Mouse (Mus musculus): ENCODE data around the gene S100a14.
A peak's percentile ranks its signal among the peaks of the same experiment; 100 is the strongest.

Gene S100a14

DNA sequence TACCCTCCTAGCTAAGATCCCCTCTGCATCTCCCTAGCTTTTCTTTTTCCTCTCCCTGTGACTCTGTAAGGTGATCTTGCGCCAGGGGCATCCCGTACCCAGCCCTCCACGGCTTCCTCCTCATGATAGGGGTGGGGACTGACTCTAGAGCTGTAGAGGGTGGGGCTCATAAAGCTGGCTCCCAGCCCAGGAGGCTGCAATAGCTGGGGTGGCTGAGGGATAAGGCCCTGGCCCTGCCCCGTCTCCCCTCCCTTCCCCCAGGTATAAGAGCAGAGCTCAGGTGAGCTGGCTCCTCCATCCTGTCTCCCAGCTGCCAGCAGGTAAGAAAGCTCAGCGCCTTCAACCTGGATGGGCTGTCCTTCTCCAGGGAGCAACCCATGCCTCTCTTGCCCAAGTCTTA lies at the start of gene S100a14:
TSS of gene S100a14 (plus strand) at position 277 of the 400 bp plus-strand sequence.
- no peak for DNase-seq (ENCODE audit: extremely low spot score, low spot score)

DNA sequence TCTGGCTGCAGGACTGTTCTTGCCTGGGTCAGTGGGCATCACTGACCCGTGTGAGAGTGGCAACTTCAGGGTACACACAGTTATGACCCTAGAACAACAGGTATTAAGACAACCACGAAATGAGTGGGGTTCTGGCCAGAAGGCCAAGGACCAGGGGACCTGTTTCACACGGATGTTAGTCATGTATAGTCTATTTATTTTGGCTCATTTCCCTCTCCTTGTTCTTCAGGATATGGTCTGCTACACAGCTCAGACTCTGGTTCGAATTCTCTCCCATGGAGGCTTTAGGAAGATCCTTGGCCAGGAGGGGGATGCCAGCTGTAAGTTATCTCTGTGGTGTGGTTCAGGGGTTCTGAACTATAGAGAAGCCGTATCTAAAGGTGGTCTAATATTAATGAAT lies 39.7 kb upstream of the S100a14 start:
- DNase-seq (ENCODE audit: extremely low spot score, low spot score): no peak

DNA sequence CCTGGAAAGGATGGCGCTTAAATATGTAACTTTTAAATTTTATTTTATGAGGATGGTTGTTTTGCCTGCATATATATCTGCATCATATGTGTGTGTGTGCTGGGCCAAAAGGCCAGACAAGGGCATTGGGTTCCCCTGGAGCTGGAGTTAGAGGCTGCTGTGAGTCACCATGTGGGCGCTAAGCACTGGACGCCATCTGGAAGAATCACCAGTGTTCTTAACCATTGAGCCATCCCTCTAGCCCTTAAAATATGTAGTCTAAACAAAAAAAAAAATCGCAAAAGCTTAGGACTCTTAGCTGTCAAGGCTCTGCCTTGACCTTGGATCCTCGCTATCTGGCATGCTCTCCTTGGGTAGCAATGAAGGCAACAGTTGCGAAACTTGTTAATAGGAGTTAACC lies 38.1 kb upstream of the S100a14 start:
- no peak for DNase-seq (ENCODE audit: extremely low spot score, low spot score)

DNA sequence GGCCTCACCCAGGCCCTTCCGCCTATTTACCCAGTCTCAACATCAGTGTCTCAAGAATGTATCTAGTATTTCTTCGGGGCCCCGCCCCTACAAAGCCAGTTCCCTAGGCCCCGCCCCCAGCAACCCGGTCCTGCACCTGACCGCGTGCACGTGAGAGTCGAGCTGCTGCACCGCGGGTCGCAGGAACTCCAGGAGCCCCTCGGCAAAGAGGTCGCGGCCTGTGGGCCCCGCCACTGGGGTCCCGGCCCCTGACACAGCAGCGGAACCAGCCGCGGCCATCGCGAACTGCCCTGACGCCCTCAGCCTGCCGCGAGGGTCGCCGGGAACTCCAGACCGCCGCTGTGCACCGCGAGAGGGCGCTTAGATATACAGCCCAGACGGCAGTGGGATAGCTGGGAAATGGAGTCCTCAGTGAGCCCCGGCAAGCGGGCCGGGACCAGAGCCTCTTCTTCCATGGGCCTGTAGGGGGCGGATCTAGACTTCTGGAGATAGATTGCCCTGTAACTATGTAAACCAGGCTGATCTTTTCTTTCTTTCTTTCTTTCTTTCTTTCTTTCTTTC lies 35.9 kb upstream of the S100a14 start, which contains the start of gene Snapin:
TSS of gene Snapin (minus strand) at position 338 of the 561 bp plus-strand sequence.
- peak; percentile 97 for DNase-seq (ENCODE audit: extremely low spot score, low spot score)

DNA sequence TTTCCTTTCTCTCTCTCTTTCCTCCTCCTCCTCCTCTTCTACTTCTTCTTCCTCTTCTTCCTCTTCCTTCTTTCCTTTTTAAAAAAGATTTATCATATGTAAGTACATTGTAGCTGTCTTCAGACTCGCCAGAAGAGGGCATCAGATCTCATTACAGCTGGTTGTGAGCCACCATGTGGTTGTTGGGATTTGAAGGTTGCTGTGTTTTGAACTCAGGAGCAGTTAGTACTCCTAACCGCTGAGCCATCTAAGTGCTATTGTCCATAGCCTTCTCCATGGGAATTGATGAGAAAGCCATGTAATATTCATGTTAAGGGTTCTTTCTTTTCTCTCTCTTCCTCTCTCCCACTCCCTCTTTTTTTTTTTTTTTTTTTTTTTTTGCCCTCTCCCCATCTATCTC lies 35.3 kb upstream of the S100a14 start:
- DNase-seq (ENCODE audit: extremely low spot score, low spot score): no peak

DNA sequence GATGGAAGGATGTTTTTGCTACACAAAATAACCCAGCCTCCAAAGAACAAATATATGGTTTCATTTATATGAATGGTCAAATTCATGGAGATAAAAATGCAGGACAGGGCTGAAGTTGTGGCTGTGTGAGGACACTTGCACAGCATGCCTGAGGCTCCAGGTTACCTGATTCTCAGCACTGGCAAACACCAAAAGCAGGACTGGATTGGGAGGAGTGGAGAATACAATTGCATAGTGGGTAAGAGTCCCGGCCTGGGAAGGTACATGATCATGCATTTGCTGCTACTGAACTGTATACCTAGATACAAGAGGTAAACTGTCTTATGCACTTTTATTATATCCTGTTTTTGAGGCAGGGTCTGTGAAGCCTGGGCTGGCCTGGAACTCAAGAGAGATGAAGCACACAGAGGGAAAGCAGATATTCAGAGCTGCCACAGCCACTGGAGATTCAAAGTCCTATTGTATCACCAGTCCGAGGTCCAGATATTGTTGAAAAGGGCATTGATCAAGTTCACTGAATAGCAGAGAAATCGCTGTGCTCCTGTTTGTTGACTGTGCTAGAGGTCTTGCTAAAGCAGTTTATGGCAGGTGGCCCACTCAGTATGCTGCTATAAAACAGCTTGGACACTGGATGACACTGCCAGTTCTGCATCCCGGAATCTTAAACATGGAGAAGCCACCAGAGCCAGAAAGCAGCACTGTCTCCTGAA lies 32.7 kb upstream of the S100a14 start:
- DNase-seq (ENCODE audit: extremely low spot score, low spot score): no peak

DNA sequence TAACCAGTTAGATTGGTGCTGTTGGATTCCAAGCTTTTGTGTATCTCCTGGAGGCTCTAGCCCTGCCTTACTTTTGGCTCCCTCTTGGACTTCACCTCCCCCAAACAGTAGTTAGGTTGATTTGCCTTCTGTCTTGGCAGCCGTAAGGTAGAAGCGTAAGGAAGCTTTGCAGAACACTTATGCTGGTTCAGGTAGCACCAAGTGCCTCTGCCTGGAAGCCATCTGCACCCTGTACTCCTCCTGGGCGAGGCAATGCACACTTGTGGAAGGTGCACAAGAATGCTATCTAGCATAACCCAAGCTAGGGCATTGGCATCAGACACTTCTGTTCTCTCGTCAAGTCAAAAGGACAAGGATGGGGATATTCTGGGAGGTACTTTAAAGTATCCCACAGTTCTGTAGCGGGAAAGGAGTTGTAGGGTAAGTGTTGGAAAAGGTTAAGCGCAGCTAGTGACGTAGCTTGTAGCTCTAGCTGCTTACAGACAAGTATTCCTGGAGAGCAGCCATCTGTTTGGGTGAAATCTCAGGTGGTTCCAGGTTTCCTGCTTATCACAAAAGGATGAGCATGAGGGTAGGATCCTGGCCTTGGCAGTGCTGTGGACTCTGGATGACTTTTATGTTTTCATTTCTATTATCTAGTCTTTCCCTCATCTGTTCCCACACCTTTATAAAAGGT lies 30.7 kb upstream of the S100a14 start:
- no peak for DNase-seq (ENCODE audit: extremely low spot score, low spot score)

DNA sequence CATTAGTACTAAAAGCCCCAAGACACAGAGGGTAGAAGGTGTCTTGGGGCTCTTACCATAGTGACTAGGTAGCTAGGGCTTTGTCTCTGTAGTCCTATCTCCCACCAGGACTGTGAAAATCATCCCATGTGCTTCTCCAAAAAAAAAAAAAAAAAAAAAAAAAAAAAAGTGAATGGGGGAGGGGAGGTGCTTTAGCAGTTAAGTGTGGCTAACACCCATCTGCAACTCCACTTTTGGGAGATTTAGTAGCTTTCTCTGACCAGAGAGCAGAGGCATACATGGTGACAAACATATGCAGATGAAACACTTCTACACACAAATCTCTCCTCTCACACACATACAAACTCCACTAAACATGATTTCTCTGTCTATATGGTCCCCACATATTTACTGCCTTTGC lies 29.1 kb upstream of the S100a14 start:
- no peak for DNase-seq (ENCODE audit: extremely low spot score, low spot score)

DNA sequence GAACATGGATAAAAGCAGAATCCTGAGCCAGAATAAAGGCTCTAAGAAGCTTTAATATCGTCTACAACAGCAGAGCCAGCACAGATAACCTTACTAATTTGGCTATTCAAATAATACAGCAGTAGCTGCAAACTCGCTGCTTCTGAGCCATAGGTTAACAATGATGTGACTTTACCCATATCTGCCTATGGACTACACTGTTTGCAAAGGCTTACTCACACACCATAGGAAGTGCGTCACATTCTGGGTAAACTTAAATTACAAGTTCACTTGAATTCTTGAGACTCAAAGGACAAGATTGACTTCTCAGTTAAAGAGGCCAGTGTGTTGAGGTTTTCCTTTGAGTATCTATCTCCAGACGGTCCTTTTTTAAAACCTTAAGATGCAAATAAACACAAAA lies 23.2 kb upstream of the S100a14 start:
- no peak for DNase-seq (ENCODE audit: extremely low spot score, low spot score)

DNA sequence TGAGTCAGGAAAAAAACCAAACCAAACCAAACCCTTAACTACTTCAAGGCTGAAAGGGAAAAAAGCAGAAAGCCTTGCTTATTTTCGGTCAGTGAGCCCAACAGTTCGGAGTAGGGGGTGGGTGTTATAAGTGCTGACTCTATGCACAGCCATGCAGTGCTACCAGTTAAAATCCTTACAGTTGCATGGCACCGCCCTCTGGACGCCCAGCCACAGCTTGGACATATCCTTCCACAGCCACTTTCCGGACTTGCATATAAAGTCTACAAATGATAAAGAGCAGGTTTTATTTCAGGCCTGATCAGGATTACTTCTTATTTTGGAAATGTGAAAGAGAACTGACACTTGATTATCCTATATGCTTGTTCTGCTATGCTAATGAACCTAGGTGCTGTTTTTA lies 21.4 kb upstream of the S100a14 start:
- DNase-seq (ENCODE audit: extremely low spot score, low spot score): no peak

DNA sequence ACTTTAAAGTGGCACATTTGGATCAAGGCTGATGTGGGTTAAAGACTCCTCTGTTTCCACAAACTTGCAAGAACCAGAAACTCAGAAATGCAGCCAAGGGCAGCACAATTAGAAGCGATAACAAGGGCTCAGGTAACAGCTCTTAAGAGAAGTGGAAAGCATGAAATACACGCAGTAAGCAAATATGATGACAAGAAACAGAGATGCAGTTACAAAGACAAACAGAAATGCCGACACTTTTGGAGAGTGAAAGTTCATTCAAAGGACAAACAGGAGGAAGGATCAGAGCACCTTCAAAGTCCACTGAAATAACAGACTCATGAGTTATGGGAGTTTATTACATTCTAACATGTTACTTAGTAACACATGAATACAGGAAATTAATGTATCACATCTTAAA lies 20.3 kb upstream of the S100a14 start:
- DNase-seq (ENCODE audit: extremely low spot score, low spot score): no peak

DNA sequence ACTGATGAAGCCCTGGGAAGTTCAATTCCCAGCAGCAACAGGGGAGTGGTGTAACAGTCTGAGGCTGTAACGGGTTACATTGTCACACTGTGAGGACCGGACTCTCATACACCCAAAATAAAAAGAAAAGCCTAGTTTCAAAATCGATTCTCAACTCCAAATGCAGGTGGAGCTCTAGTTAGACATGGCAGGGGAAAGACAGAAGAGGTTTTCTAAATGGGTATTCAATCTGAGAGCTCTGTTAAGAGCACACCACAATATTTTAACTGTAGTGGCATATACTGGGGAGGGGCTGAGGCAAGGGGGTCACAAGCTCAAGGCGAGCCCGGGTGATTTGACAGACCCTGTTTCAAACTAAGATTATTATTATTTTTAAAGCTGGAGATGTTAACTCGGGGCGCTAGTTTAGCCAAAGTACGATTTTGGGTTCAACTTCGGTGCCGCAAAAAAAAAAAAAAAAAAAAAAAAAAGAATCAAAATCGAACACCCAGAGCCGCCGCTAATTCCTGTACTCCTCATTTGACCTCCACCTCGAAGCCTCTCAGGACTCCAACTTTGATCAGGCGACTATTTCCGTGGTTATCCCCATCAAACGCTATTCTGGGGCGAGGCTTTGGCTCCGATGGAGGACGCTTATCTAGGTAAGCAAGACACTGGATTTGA lies 18.2 kb upstream of the S100a14 start:
- DNase-seq (ENCODE audit: extremely low spot score, low spot score): no peak

DNA sequence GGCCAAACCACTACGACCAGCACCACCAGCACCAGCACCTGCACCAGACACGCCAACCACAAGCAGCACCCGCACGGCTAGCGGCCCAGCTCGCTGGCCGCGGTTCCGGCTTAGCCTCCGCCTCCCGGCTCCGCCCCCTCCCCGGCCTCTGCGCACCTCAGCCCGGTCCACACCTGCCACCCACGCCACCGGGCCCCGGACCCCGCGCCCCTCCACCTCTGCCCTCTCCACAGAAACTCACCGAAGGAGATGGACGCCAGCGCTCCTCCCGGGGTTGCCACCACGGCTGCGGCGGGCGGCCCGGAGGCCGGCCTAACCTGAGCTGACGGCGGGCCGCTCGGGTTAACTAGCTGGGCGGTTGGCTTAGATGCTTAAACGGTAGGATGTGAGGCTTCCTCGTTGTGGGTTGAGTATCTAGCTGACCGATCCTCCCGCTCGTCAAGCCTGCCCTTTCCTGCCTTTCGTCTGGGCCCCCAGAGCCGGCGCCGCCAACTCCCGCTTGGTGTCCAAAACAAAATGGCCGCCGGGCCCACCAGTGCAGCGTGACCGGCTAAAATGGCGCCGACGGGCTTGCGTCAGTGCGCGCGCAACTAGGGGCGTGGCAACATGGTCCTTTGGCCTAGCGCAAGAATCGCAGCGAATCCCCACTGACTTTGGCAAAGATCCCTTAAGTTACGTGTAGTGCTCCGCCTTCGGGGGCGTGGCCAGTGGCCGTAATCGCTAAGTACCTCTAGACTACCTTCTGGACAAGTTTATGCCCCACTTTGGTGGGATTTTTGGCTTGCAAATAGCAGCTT lies 17.5 kb upstream of the S100a14 start, which contains the start of gene Chtop:
TSS of gene Chtop (minus strand) at position 549 of the 797 bp plus-strand sequence.
- peak; percentile 99 for DNase-seq (ENCODE audit: extremely low spot score, low spot score)

DNA sequence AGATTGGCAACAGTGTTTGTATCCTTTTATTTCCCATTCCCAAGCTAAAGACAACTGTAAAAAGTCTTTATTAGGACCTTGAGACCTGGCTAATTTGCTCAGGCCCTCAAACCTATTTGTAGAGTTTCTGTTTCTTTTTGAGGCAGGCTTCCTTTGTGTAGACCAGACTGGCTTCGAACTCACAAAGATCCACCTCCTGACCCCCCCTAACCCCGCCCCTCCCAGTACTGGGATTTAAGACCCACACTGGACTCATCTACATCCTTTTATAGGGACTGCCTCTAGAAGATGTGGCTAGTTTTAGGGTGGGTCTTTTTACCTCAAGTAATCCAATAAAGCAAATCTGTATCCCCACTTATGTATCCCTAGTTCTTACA lies 16.9 kb upstream of the S100a14 start:
- DNase-seq (ENCODE audit: extremely low spot score, low spot score): no peak

DNA sequence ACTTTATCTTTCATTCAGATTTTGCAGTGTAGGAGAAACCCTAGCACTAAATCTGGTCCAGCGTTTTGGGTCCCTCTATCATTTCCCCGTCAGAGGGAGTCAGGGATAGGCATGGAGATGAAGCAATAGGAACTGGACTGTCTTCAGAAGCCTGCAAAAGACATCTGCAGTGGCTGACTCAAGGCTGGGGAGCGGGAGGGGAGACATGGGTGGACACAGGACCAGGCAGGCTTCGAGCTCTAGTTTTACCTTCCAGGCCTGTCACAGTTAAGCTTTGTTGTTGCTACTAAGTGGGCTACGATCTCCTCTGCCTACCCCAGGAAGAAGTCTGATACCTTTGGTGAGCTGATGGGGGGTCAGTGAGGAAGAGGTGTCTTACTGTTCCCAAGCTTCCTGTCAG lies 14.4 kb upstream of the S100a14 start:
- DNase-seq (ENCODE audit: extremely low spot score, low spot score): no peak

DNA sequence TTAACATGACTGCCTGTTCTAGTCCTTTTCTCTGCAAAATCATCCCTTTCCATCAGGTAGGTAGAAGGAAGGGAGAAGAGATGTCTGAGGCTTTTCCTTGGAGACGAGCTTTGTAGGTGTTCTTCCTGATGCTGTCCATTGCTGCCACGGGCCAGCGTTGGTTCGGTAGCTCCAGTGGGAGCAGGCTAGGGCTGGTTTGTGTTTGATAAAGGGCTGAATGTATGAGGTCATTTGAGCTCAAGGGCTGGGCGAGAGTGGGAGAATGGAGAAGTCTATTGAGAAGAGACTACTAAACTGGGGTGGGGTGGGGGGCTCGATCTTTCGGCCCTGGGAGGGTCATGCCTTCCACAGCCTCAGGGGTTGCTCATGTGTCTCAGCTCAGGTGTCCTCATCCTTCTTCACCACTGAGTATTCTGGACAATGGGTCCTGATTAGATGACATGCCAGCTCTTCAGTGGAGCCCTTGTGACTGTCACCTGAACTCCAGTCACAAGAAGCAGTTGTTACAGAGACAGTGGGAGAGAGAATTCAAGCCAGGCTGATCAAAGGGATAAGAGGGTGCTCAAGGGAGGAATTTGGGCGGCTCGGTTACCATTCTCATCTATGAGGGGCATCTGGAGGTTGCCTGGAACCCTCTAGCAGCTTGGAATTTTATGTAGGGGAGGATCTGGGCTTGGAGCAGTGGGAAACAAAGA lies 13.6 kb upstream of the S100a14 start:
- DNase-seq (ENCODE audit: extremely low spot score, low spot score): no peak

DNA sequence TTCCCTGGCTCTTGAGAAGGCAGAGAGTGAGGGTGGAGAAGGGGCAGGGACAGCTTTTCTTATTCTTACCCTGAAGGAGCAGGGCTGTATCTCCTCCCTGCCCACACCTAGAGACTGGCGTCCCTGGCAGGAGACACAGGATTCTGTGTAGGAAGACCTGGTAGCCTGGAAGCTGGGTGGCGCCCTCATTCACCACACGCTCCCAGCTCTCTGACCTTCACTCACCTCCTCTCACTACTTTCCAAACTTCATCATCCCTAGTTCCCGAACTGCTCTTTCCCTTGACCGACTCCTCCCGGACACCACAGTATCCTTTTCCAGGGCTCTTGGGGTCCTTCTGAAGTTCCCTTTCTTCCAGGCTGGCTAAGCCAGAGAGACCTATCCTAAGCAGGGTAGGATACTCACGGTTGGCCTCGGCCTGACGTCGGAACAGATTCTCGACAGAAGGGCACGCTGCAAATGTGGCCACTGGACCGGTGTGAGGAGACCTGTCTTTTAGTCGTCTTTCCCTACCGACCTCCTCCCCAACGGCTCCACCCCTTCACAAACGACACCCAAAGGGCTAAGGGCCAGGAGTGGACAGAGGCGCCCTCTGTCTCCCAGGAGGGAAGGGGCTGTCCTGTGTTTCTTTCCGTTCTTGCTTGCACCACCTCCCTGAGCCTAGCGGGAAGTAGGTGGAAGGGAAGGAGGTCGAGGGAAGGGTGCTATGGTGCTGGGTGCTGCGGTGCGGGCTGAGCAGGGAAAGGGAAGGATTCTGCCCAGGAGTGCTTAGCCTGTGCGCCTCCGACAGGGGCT lies 12.7 kb upstream of the S100a14 start, which contains the start of the genes S100a1 and S100a13:
TSS of gene S100a1 (minus strand) at position 597 of the 795 bp plus-strand sequence.
TSS of gene S100a13 (plus strand) at position 640 of the 795 bp plus-strand sequence.
- DNase-seq (ENCODE audit: extremely low spot score, low spot score): peak; percentile 48

DNA sequence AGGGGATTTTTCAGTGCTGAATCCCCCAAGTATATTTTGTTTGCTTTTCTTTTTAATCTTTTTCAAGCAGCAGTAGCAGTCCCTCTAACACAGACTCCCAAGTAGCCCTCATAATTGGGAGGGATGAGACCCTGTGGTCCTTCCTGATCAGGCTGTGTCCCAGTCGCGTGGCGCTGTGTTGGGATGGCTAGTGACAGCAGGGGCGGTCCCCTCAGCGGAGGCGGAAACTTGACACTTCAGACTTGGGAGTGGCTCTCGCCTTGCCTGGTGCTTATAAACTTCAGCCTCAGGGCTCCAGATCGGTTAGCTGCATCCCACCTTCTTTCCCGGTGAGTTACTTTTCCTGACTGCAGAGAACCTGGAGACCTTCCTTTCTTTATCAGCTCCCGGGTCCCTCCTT lies 12.0 kb upstream of the S100a14 start:
- peak; percentile 66 for DNase-seq (ENCODE audit: extremely low spot score, low spot score)

DNA sequence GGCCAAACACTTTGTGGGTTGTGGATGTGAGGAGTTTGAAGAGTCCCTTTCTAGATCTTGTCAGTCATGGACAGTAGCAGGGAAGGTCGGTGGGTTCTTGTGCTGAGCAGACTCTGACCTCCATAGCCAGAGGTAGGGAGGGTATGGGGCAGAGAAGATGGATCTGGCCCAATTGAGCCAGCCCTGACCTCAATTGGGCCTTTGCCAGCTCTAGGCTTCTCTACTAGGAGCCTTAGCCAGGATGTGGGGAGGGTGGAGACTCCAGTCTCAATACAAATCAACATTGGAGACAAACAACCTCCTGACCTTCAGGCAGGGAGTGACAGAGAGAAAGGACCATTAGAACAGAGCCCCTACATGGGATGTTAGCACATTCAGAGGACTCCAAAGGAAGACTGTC lies 11.4 kb upstream of the S100a14 start:
- no peak for DNase-seq (ENCODE audit: extremely low spot score, low spot score)

DNA sequence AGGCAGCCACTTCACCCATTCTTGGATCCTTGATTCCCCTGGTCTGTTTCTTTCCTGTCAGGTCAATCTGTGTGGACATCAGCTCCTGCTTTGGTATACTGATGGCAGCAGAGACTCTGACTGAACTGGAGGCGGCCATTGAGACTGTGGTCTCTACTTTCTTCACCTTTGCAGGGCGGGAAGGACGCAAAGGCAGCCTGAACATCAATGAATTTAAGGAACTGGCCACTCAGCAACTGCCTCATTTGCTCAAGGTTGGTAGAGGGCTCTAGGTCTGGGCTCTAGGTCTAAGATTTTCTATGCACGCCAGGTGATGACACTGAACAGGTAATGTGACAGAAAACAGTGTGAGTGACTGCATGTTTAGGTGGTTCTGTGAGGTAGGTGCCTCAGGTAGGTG lies 10.9 kb upstream of the S100a14 start:
- no peak for DNase-seq (ENCODE audit: extremely low spot score, low spot score)

Measured in neural tube, embryonic 10.5 days (tissue).